Mouse (Mus musculus): ENCODE data around the gene Nfu1.

- TF ChIP-seq CTCF (IDR thresholded peaks at IDR 0.05; ENCODE audit: low read depth, low read length), result no peak
- no peak for TF ChIP-seq POLR2A (IDR thresholded peaks at IDR 0.05; ENCODE audit: borderline replicate concordance, low read depth, low read length)
These were observed 23.5 kb upstream of the Nfu1 start for GRCm38 (mm10) chr6:86985314-86986106.
